Mouse (Mus musculus) left cerebral cortex, adult 2 months (tissue): ENCODE measurements around the gene Bnip2. TPM values are rescaled to one million over a fixed set of nuclear protein-coding genes. Genes with fewer than 3 reads are reported as not detected.

ENCODE experiments used
- DNase-seq, 2 experiments: peaks; one replicate each; pipeline ENCODE4 v3.0.0; 2021 to 2022; ENCODE audit warnings: low spot score in 2 of 2, mixed read lengths in 1 of 2; ENCODE audit errors: extremely low spot score in 1 of 2
- H3K27ac ChIP-seq: fragments of 200-600 bp; 2 replicates; pipeline ENCODE4 v1.8.1; 2022
- H3K4me3 ChIP-seq: fragments of 200-600 bp; 2 replicates; pipeline ENCODE4 v1.8.1; 2022
- CTCF ChIP-seq: fragments of 200-600 bp; IDR thresholded peaks from 2 replicates; pipeline ENCODE4 v1.8.1; 2022; ENCODE audit warnings: antibody characterized with exemption, mild to moderate bottlenecking, moderate library complexity
- intact Hi-C: fragments of 180-260 bp; cut with DNase I; formaldehyde crosslinking; loops from one replicate; pipeline ENCODE4 v1.15.1; 2025
- total RNA-seq, 2 experiments: library from RNA; stranded (reverse); gene quantifications; 2 replicates each; pipeline ENCODE4 v1.2.3; 2021

Bnip2 gene
- total RNA-seq, 2 experiments from 2014 or later = 42.9 to 43.2 TPM

DNA sequence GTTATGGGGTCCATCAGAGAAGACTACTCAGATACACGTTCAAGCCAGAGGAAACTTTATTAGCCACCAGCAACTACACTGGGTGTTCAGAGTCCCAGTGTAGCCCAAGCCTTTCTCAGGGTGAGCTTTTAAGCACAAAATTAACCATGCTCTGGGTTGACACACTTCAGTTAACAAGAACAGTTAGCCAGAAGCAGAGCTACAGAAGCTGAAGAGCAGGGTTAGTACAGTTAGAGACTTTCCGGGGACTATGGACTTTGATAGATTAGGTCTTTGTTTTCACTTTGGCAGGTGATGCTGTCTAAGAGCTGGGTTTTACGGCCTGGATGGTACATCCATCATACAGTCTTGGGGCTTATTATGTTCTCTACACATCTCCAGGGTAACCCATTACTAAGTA lies 63.5 kb downstream of the Bnip2 start:
- DNase-seq = no peak
- Histone ChIP-seq H3K4me3 (no peak overlapping the region), H3K27ac (no peak overlapping the region)
- intact Hi-C loops = no loop called here
- TF ChIP-seq CTCF = no peak

GRCm38 (mm10) chr9:70053411-70053810 lies 64.1 kb downstream of the Bnip2 start:
- intact Hi-C loops = no loop called here
- no peak for TF ChIP-seq CTCF
- no peak overlapping the region for H3K4me3 ChIP-seq
- no peak overlapping the region for H3K27ac ChIP-seq
- no peak for DNase-seq

Other genes with a start within 250 kb of the Bnip2 start
- gene Foxb1, start 228.5 kb upstream of the Bnip2 start, total RNA-seq = not detected
- 10 to 100 TPM; 52.5 to 58.4 TPM for gene Gtf2a2, start 23.1 kb downstream of the Bnip2 start, total RNA-seq
- gene Gcnt3, start 48.6 kb downstream of the Bnip2 start, total RNA-seq = not detected
- gene Fam81a, start 153.1 kb downstream of the Bnip2 start, total RNA-seq = 100 to 1,000 TPM; 190 to 198 TPM
- gene Myo1e, start 217.9 kb downstream of the Bnip2 start, total RNA-seq = 10 to 100 TPM; 14.1 to 14.7 TPM